Mouse (Mus musculus): ENCODE data around the gene Gpx6.

Gene Gpx6

GRCm38 (mm10) chr13:21311926-21312325, at the start of gene Gpx6:
Gpx6 (plus strand) TSS chr13:21312125.
- no peak for DNase-seq (ENCODE audit: low spot score in 2 of 2)

GRCm38 (mm10) chr13:21262787-21263461, 49.0 kb upstream of the Gpx6 start:
- no peak for DNase-seq (ENCODE audit: low spot score in 2 of 2)

GRCm38 (mm10) chr13:21263910-21264309, 48.0 kb upstream of the Gpx6 start:
- DNase-seq (ENCODE audit: low spot score in 2 of 2), result no peak

- DNase-seq (ENCODE audit: low spot score in 2 of 2), result peak in 1 of 2 experiments; percentile 18
Measured at GRCm38 (mm10) chr13:21264366-21264765, 47.6 kb upstream of the Gpx6 start.

GRCm38 (mm10) chr13:21265736-21266135, 46.2 kb upstream of the Gpx6 start:
- no peak for DNase-seq (ENCODE audit: low spot score in 2 of 2)

GRCm38 (mm10) chr13:21267541-21267940, 44.4 kb upstream of the Gpx6 start:
- DNase-seq (ENCODE audit: low spot score in 2 of 2), result no peak

GRCm38 (mm10) chr13:21268262-21268661, 43.7 kb upstream of the Gpx6 start:
- DNase-seq (ENCODE audit: low spot score in 2 of 2), result no peak

GRCm38 (mm10) chr13:21275021-21275814, 36.7 kb upstream of the Gpx6 start:
- DNase-seq (ENCODE audit: low spot score in 2 of 2), result no peak

GRCm38 (mm10) chr13:21275815-21276550, 35.9 kb upstream of the Gpx6 start:
- DNase-seq (ENCODE audit: low spot score in 2 of 2), result peak; percentile 36 to 75

GRCm38 (mm10) chr13:21276551-21276950, 35.4 kb upstream of the Gpx6 start:
- no peak for DNase-seq (ENCODE audit: low spot score in 2 of 2)

GRCm38 (mm10) chr13:21279076-21279475, 32.8 kb upstream of the Gpx6 start:
- DNase-seq (ENCODE audit: low spot score in 2 of 2), result peak in 1 of 2 experiments; percentile 11

GRCm38 (mm10) chr13:21279559-21279958, 32.4 kb upstream of the Gpx6 start:
- peak; percentile 47 to 80 for DNase-seq (ENCODE audit: low spot score in 2 of 2)

GRCm38 (mm10) chr13:21292631-21293030, 19.3 kb upstream of the Gpx6 start, which contains the start of gene Gpx5:
Gpx5 (minus strand) TSS chr13:21292731.
- no peak for DNase-seq (ENCODE audit: low spot score in 2 of 2)

GRCm38 (mm10) chr13:21298557-21298956, 13.4 kb upstream of the Gpx6 start:
- DNase-seq (ENCODE audit: low spot score in 2 of 2), result no peak

GRCm38 (mm10) chr13:21304483-21305066, 7.3 kb upstream of the Gpx6 start:
- no peak for DNase-seq (ENCODE audit: low spot score in 2 of 2)

- no peak for DNase-seq (ENCODE audit: low spot score in 2 of 2)
Measured at GRCm38 (mm10) chr13:21309788-21310187, 2.1 kb upstream of the Gpx6 start.

GRCm38 (mm10) chr13:21312854-21313253, 929 bp downstream of the Gpx6 start:
- no peak for DNase-seq (ENCODE audit: low spot score in 2 of 2)

GRCm38 (mm10) chr13:21313903-21314302, 2.0 kb downstream of the Gpx6 start:
- DNase-seq (ENCODE audit: low spot score in 2 of 2), result no peak

GRCm38 (mm10) chr13:21320262-21320661, 8.3 kb downstream of the Gpx6 start:
- no peak for DNase-seq (ENCODE audit: low spot score in 2 of 2)

GRCm38 (mm10) chr13:21321890-21322494, 10.1 kb downstream of the Gpx6 start:
- DNase-seq (ENCODE audit: low spot score in 2 of 2), result no peak

Measured in frontal cortex, postnatal 10 days (tissue).